Mouse (Mus musculus) G1E (cell line): ENCODE measurements at regions not wholly inside any gene's neighbourhood (a gene's known extent, or its start where the extent isn't known, plus 50 kb on each side); places are given as distances from the start of the nearest gene placed in this dataset.
"Not testable (repeated sequence)": the region's sequence is repeated elsewhere in the genome, so short reads cannot be mapped to it uniquely, and the experiment has no call there.

Experiments
- ATAC-seq: 2 replicates; pipeline ENCODE4 v1.8.0; 2016; ENCODE audit warnings: mild to moderate bottlenecking; ENCODE audit not compliant: insufficient number of reproducible peaks, poor library complexity, low FRiP score, severe bottlenecking; ENCODE audit errors: extremely low read depth
- DNase-seq: peaks from one replicate; pipeline ENCODE4 v3.0.0; 2012; ENCODE audit warnings: low spot score
- H3K27me3 ChIP-seq: 2 replicates; pipeline ENCODE4 v1.6.1; 2012; ENCODE audit warnings: mild to moderate bottlenecking, low read length, inconsistent platforms; ENCODE audit not compliant: insufficient read depth
- H3K36me3 ChIP-seq: replicated peaks from 2 replicates; pipeline ENCODE3; 2012; ENCODE audit warnings: mild to moderate bottlenecking, inconsistent platforms
- H3K4me1 ChIP-seq: 2 replicates; pipeline ENCODE4 v1.6.1; 2012; ENCODE audit warnings: low read depth, low read length, inconsistent platforms, mixed read lengths; ENCODE audit not compliant: insufficient read depth
- H3K4me3 ChIP-seq: 2 replicates; pipeline ENCODE4 v1.5.1; 2012; ENCODE audit warnings: low read depth, mild to moderate bottlenecking, inconsistent platforms, low read length, moderate library complexity, mixed read lengths
- H3K9me3 ChIP-seq: replicated peaks from 2 replicates; pipeline ENCODE4 v1.6.1; 2012; ENCODE audit warnings: inconsistent platforms
- CTCF ChIP-seq: IDR thresholded peaks from 2 replicates; pipeline ENCODE4 v1.5.1; 2012; ENCODE audit warnings: low read depth, low read length, inconsistent platforms, mixed read lengths
- GATA1 ChIP-seq: IDR thresholded peaks from 2 replicates; pipeline ENCODE4 v1.6.1; 2012; ENCODE audit warnings: borderline replicate concordance, low read length, inconsistent platforms, mixed read lengths
- GATA2 ChIP-seq: IDR thresholded peaks from 2 replicates; pipeline ENCODE4 v1.6.1; 2012; ENCODE audit warnings: low read depth, low read length, inconsistent platforms, borderline replicate concordance
- POLR2AphosphoS5 ChIP-seq: IDR thresholded peaks from 2 replicates; pipeline ENCODE4 v1.6.1; 2012; ENCODE audit warnings: low read depth, low read length, inconsistent platforms; ENCODE audit not compliant: insufficient replicate concordance
- TAL1 ChIP-seq: conservative IDR thresholded peaks from 2 replicates; pipeline ENCODE4 v1.6.1; 2012; ENCODE audit warnings: low read depth, low read length, inconsistent platforms, mixed read lengths

DNA sequence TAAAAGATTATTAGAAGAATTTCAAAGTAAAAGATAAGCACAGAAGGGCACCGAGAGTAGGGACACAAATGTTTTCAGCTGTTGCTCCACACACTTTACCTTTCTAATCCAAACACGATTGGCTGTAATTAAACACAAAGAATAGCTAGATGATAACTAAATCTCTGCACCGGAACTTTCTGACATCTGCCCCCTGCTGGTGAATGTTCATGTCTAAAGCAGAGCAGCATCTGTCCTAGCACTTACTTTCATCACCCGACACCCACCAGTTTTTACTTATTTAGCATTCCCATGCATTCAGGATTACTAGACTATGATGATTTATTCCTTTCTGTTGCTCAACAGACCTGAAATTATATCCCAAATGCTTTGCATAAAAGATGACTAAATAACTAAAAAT, 425.7 kb downstream of the Gm11232 start:
- TF ChIP-seq GATA2 = no peak
- TF ChIP-seq POLR2AphosphoS5 = no peak
- TF ChIP-seq CTCF = no peak
- TF ChIP-seq GATA1 = no peak
- no peak for TF ChIP-seq TAL1
- Histone ChIP-seq H3K36me3 (no peaks in the 10 kb centered on the region), H3K4me3 (no peak overlapping the region), H3K27me3 (no peaks in the 10 kb centered on the region), H3K9me3 (no peaks in the 10 kb centered on the region), H3K4me1 (no peaks in the 10 kb centered on the region)
- no peak for DNase-seq
- ATAC-seq = no peak

DNA sequence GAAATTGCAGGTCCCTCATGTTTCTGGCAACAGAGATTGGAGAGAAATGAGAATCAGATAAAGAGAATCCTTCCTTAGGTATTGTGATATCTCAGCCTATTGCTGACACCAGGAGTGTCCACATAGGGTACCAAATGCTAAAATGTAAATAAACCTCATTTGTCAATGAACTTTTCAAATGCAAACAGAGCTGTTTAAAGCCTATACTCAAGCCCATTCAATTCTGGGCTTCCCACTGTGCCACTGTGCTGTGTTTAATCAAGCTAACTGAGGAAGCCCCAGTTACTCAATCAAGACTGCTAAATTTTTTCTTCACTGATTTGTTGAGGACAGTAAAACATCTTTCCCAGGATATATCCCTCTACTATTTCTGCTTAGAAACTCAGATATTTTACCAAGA, 441.2 kb downstream of the Gm11232 start:
- no peak for TF ChIP-seq POLR2AphosphoS5
- TF ChIP-seq GATA2 = no peak
- TF ChIP-seq CTCF = no peak
- no peak for TF ChIP-seq TAL1
- no peak for TF ChIP-seq GATA1
- no peak overlapping the region for H3K4me3 ChIP-seq
- DNase-seq = no peak
- H3K9me3 ChIP-seq = no peaks in the 10 kb centered on the region
- no peaks in the 10 kb centered on the region for H3K36me3 ChIP-seq
- no peaks in the 10 kb centered on the region for H3K4me1 ChIP-seq
- ATAC-seq = no peak
- no peaks in the 10 kb centered on the region for H3K27me3 ChIP-seq

DNA sequence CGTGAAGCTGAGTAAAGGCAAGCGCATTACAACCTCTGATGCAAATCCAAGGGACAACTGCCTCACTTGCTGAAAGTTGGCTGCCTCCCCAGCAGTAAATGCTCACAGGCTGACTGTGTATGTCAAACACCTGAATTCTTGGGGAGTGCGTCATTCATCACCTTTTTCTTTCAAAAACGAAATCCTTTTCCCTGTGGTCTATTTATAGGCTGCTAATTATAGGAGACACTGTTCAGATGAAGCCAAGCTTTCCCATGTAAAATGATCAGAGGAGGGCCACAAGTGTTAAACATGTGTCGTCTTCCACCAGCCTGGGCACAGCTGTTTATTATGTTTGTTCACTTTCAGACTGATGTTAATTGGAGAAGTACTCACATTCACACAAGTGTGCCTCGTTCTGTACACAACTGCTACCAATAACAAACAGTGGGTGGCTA, 450.6 kb downstream of the Gm11232 start:
- Histone ChIP-seq H3K4me1 (no peaks in the 10 kb centered on the region), H3K4me3 (no peak overlapping the region), H3K9me3 (0 out of 2 replicates have a peak, but pooled peaks cover 2% of the 10 kb centered on the region), H3K27me3 (no peaks in the 10 kb centered on the region), H3K36me3 (no peaks in the 10 kb centered on the region)
- TF ChIP-seq TAL1 (no peak), CTCF (no peak)
- DNase-seq (no peak), ATAC-seq (no peak)

DNA sequence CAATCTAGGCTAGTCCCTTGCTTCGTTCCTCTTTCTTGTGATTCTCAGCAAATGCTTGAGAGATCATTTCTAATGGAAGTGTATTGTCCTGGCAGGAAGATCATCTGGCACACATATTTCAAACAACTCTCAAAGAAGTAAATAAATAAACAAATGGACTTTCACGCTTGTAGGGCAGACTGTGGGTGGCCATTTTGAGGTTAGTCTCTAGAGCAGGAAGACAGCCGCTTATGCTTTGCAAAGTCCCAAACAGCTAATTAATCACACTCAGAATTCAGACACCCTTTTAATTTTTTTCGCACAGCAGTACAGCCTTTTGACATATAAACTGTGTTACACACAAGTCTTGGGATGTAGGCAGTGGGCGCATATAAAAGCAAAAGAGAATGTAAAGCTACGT, 451.1 kb downstream of the Gm11232 start:
- DNase-seq (no peak), ATAC-seq (no peak)
- H3K4me1 ChIP-seq = no peaks in the 10 kb centered on the region
- 0 out of 2 replicates have a peak, but pooled peaks cover 2% of the 10 kb centered on the region for H3K9me3 ChIP-seq
- H3K36me3 ChIP-seq = no peaks in the 10 kb centered on the region
- H3K4me3 ChIP-seq = no peak overlapping the region
- H3K27me3 ChIP-seq = no peaks in the 10 kb centered on the region
- no peak for TF ChIP-seq GATA1
- TF ChIP-seq POLR2AphosphoS5 = no peak
- TF ChIP-seq GATA2 = no peak
- no peak for TF ChIP-seq CTCF
- TF ChIP-seq TAL1 = no peak

DNA sequence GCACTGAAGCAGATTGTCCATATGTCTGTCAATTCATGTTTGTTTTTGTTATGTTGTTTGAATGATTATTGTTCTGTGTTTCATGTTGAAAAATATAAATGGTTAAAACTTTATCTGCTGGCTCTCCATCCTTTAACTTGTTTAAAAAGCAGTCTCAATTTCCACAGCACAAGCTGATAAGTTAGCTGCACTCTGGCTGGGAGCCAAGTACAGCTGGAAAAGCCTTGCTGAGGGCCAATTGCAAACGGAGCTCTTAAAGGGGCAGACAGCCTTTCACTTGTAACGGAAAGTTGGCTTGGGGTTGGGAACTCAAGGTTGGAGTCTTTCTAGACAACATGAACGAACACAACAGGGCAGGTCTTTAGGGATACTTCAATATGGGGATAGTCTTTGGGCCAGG, 462.0 kb downstream of the Gm11232 start:
- ATAC-seq, H3K27me3 ChIP-seq, H3K4me3 ChIP-seq, H3K9me3 ChIP-seq, H3K4me1 ChIP-seq, DNase-seq, H3K36me3 ChIP-seq: not testable (repeated sequence)

DNA sequence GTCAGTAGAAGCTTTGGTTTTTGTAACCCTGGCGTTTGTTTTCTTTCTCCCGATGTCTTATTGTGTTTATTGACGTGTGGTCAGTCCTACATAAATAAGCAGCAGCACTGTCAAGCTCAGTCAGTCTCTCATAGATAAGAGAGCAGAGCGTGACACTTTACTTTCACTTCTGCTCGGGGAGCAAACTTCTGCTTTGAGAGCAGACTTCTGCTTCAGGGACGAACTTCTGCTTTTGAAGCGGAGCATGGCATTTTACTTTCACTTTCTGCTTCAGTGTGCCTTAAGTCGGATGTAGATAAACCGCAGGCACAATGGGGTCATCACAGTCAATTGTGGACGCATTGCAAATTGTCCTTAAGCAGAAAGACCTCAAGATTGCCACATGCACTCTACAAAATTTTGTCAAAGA, 466.0 kb downstream of the Gm11232 start:
- no peak overlapping the region for H3K4me3 ChIP-seq
- no peaks in the 10 kb centered on the region for H3K9me3 ChIP-seq
- no peak for ATAC-seq
- DNase-seq = no peak
- no peak for TF ChIP-seq CTCF
- TF ChIP-seq POLR2AphosphoS5 = no peak
- TF ChIP-seq TAL1 = no peak
- no peak for TF ChIP-seq GATA2
- TF ChIP-seq GATA1 = no peak
- no peaks in the 10 kb centered on the region for H3K27me3 ChIP-seq
- H3K36me3 ChIP-seq = no peaks in the 10 kb centered on the region
- H3K4me1 ChIP-seq = no peaks in the 10 kb centered on the region

DNA sequence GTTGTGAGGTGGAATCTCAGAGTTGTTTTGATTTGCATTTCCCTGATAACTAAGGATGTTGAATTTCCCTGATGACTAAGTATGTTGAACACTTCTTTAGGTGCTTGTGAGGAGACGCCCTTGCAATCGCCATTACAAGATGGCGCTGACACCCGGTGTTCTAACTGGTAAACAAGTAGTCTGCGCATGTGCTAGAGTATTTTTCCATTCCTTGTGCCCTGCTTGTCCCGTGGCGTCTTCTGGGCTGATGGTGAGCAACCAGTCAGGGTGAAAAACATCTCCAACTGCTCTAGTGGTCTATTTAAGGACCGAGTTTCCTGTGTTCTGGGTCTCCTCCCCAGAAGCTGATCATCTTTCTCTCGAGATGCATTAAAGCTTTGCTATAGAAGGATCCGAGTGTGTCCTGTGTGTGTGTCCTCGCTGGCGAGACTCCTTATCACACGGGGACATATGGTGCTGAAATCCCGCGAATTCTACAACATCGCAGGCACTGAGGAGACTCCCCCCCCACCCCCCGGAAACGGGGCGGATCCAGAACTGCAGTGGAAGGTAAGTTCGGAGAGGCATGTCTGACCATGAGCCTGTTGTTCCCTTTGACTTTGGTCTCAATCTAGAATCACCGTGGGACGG, 466.5 kb downstream of the Gm11232 start:
- not testable (repeated sequence) for H3K27me3 ChIP-seq, DNase-seq, H3K4me3 ChIP-seq, H3K4me1 ChIP-seq, H3K9me3 ChIP-seq, ATAC-seq, H3K36me3 ChIP-seq
